8 mouse cellular contexts compared by ENCODE assay signal in genomic region chr5:146692361-146692975, GRCm38 (mm10).
DNase-seq lines count a peak whose midpoint lies in the region; ATAC-seq and TF ChIP-seq lines count a peak whose summit lies in the region.

No protein-coding gene starts in this region.

- WGBS in limb, embryonic 14.5 days = 27% methylated on average over 7 of the region's 7 CpGs
- WGBS in cerebellum, adult 2 months = 13% methylated on average over 7 of the region's 7 CpGs

- H3K27me3 ChIP-seq in limb, embryonic 14.5 days (ENCODE audit: control insufficient read depth, insufficient read depth, low read length) = no peaks in the 10 kb centered on the region
- H3K27me3 ChIP-seq in cerebellum, adult 2 months (ENCODE audit: control insufficient read depth, insufficient read depth, low read length) = no peaks in the 10 kb centered on the region

- H3K27ac ChIP-seq in limb, embryonic 14.5 days (replicated peaks; ENCODE audit: low read depth, low read length) = no peak overlapping the region
- H3K27ac ChIP-seq in cerebellum, adult 2 months (ENCODE audit: insufficient read depth, low read length) = no peak overlapping the region

- no peaks in the 10 kb centered on the region for H3K9me3 ChIP-seq in limb, embryonic 14.5 days (ENCODE audit: control insufficient read depth, low read length)

- no peak for ATAC-seq in limb, embryonic 14.5 days (ENCODE audit: low FRiP score, low read depth)

- no peak overlapping the region for H3K4me3 ChIP-seq in limb, embryonic 14.5 days (replicated peaks; ENCODE audit: low read length)
- no peak overlapping the region for H3K4me3 ChIP-seq in cerebellum, adult 2 months (replicated peaks; ENCODE audit: insufficient read depth, low read depth, low read length)

- TF ChIP-seq CTCF in cerebellum, adult 2 months (IDR thresholded peaks at IDR 0.05; ENCODE audit: borderline replicate concordance, insufficient read depth, low read depth, low read length) = no peak

- intact Hi-C loops in heart, postnatal 14 days (cut with DNase I) = no loop called here

- H3K4me1 ChIP-seq in limb, embryonic 14.5 days (ENCODE audit: control insufficient read depth, insufficient read depth, low read length) = 0 out of 2 replicates have a peak, but pooled peaks cover 6% of the 10 kb centered on the region
- H3K4me1 ChIP-seq in cerebellum, adult 2 months (ENCODE audit: control insufficient read depth, insufficient read depth, low read length) = peaks cover 6% of the 10 kb centered on the region

- no peak overlapping the region for H3K4me2 ChIP-seq in limb, embryonic 14.5 days (replicated peaks; ENCODE audit: low read depth, low read length, severe bottlenecking)

- no peaks in the 10 kb centered on the region for H3K36me3 ChIP-seq in limb, embryonic 14.5 days (ENCODE audit: control insufficient read depth, insufficient read depth, low read length)

- DNase-seq in adrenal gland, postnatal 14 days = peak; percentile 32
- DNase-seq in adrenal gland, postnatal 25 days = no peak
- DNase-seq in 3134 (ENCODE audit: extremely low read depth, insufficient read length, low spot score) = peak; percentile 58
- peak; percentile 23 to 53 for DNase-seq in heart, postnatal 14 days
- peak; percentile 7 for DNase-seq in limb, embryonic 14.5 days (ENCODE audit: low spot score)
- peak; percentile 20 for DNase-seq in ovary, postnatal 14 days (ENCODE audit: low spot score)
- DNase-seq in testis, postnatal 10 days (ENCODE audit: low spot score) = no peak
- no peak for DNase-seq in cerebellum, adult 2 months

- no peak overlapping the region; the same call in 1 of the 2 replicates for H3K9ac ChIP-seq in limb, embryonic 14.5 days (ENCODE audit: low read depth, low read length, severe bottlenecking)

- TF ChIP-seq POLR2A in limb, embryonic 14.5 days (IDR thresholded peaks at IDR 0.05; ENCODE audit: borderline replicate concordance, extremely low read depth, insufficient read depth, insufficient read length) = no peak
- TF ChIP-seq POLR2A in cerebellum, adult 2 months (IDR thresholded peaks at IDR 0.05; ENCODE audit: borderline replicate concordance, insufficient read depth, low read length) = no peak

Comparison
In these comparisons a context has a peak if more than half of its experiments do, and no peak if none do; other contexts are left out.
1. DNase-seq: peak in adrenal gland, postnatal 14 days (single experiment), 3134 (single experiment), heart, postnatal 14 days (2 of 2), limb, embryonic 14.5 days (single experiment) and ovary, postnatal 14 days (single experiment); none in adrenal gland, postnatal 25 days (single experiment), testis, postnatal 10 days (single experiment) and cerebellum, adult 2 months (0 of 2).